Mouse (Mus musculus): ENCODE measurements around the gene Zfp428. TPM values are rescaled to one million over a fixed set of nuclear protein-coding genes. Genes with fewer than 3 reads are reported as not detected.
A peak's percentile ranks its signal among the peaks of the same experiment; 100 is the strongest.

Gene Zfp428
- polyA plus RNA-seq (2014; fragmentation: Nextera tagmentation; extraction: Ambion mirVana) = 36.2 and 37.7 TPM in 2 replicates

DNA sequence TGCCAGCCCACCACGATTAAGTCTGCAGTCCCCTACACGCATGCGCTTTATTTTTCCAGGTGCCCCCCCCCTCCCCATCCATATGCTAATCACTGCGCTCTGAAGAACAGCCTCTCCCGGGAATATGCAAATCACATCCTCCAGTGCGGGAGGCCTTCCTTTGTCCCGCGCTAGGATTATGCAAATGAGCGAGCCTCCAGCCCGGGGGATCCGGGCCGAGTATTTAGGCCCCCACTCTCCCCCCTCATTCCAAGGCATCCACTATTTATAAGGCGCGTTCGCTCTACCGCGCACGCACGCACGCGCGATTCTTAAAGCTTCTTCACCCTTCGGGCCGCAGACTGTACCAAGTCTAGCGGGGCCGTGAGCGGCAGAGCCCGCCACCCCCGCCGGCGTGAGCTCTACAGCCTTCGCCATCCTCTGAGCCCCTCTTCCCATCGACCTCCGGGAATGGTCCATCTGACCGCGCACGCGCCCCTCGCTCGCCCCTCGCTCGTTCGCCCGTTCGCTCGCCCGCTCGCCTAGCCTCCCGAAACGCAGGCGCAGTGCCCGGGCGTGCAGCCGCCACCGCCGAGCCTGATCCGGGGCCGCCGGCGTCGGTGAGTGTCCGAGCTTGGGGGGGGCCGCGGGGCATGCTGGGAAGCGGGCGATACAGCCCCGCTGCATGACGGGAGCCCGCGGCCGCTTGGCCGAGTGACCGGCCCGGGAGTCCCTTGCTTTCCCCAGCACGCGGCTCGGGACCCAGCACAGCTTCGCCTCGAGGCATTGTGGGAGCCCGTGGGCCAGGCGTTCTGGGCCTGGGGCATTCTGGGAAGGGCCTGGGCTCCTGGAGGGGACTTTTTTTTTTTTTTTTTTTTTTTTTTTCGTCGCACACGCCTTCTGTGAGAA is at the start of gene Zfp428:
TSS of gene Zfp428 (plus strand) at position 169 of the 888 bp plus-strand sequence.
- no peak for TF ChIP-seq CTCF (IDR thresholded peaks at IDR 0.05; ENCODE audit: low read depth)
- peak within 1 kb of the TSS; percentile 78 for H3K4me3 ChIP-seq (ENCODE audit: low read depth, low read length)
- DNase-seq = peak; percentile 91
- no peaks in the 10 kb centered on the region for H3K9me3 ChIP-seq (ENCODE audit: low read depth, low read length)
- peaks cover 5% of the 10 kb centered on the region; the same call in 1 of the 2 replicates for H3K27me3 ChIP-seq (ENCODE audit: insufficient read depth, low read length)
- peak within 1 kb of the TSS; percentile 97 for H3K9ac ChIP-seq
- H3K27ac ChIP-seq (ENCODE audit: low read depth) = peak within 1 kb of the TSS; percentile 99
- peak within 1 kb of the TSS; percentile 89 for H3K4me2 ChIP-seq
- peak; percentile 92 for ATAC-seq (ENCODE audit: insufficient read depth)
- H3K4me1 ChIP-seq (ENCODE audit: insufficient read depth) = peaks cover 8% of the 10 kb centered on the region; the same call in 1 of the 2 replicates
- under 1% methylated on average over 84 of the region's 84 CpGs for WGBS
- H3K36me3 ChIP-seq (ENCODE audit: insufficient read depth) = peaks cover 15% of the 10 kb centered on the region; the same call in 1 of the 2 replicates

- Histone ChIP-seq H3K27ac (ENCODE audit: low read depth) (no peak overlapping the region), H3K36me3 (ENCODE audit: insufficient read depth) (no peaks in the 10 kb centered on the region), H3K27me3 (ENCODE audit: insufficient read depth, low read length) (no peaks in the 10 kb centered on the region), H3K4me1 (ENCODE audit: insufficient read depth) (0 out of 2 replicates have a peak, but pooled peaks cover 15% of the 10 kb centered on the region), H3K9ac (no peak overlapping the region), H3K4me2 (no peak overlapping the region), H3K9me3 (ENCODE audit: low read depth, low read length) (no peaks in the 10 kb centered on the region), H3K4me3 (ENCODE audit: low read depth, low read length) (no peak overlapping the region)
- no peak for TF ChIP-seq CTCF (IDR thresholded peaks at IDR 0.05; ENCODE audit: low read depth)
- 56% methylated on average over 10 of the region's 10 CpGs for WGBS
- DNase-seq (no peak), ATAC-seq (ENCODE audit: insufficient read depth) (no peak)
Measured at GRCm38 (mm10) chr7:24457726-24458370, 49.0 kb upstream of the Zfp428 start.

- Histone ChIP-seq H3K36me3 (ENCODE audit: insufficient read depth) (no peaks in the 10 kb centered on the region), H3K4me3 (ENCODE audit: low read depth, low read length) (no peak overlapping the region), H3K9ac (no peak overlapping the region), H3K27me3 (ENCODE audit: insufficient read depth, low read length) (no peaks in the 10 kb centered on the region), H3K9me3 (ENCODE audit: low read depth, low read length) (no peaks in the 10 kb centered on the region), H3K27ac (ENCODE audit: low read depth) (no peak overlapping the region), H3K4me2 (no peak overlapping the region), H3K4me1 (ENCODE audit: insufficient read depth) (peaks cover 18% of the 10 kb centered on the region; the same call in 1 of the 2 replicates)
- DNase-seq = no peak
- WGBS = 68% methylated on average over 5 of the region's 5 CpGs
- no peak for ATAC-seq (ENCODE audit: insufficient read depth)
- TF ChIP-seq CTCF (IDR thresholded peaks at IDR 0.05; ENCODE audit: low read depth) = no peak
Measured at GRCm38 (mm10) chr7:24459440-24459839, 47.4 kb upstream of the Zfp428 start.

- H3K4me3 ChIP-seq (ENCODE audit: low read depth, low read length) = no peak overlapping the region
- H3K9me3 ChIP-seq (ENCODE audit: low read depth, low read length) = no peaks in the 10 kb centered on the region
- H3K36me3 ChIP-seq (ENCODE audit: insufficient read depth) = no peaks in the 10 kb centered on the region
- 45% methylated on average over 3 of the region's 3 CpGs for WGBS
- no peak overlapping the region for H3K9ac ChIP-seq
- ATAC-seq (ENCODE audit: insufficient read depth) (no peak), DNase-seq (no peak)
- no peaks in the 10 kb centered on the region for H3K27me3 ChIP-seq (ENCODE audit: insufficient read depth, low read length)
- H3K27ac ChIP-seq (ENCODE audit: low read depth) = no peak overlapping the region
- H3K4me2 ChIP-seq = no peak overlapping the region
- TF ChIP-seq CTCF (IDR thresholded peaks at IDR 0.05; ENCODE audit: low read depth) = no peak
- H3K4me1 ChIP-seq (ENCODE audit: insufficient read depth) = peaks cover 18% of the 10 kb centered on the region; the same call in 1 of the 2 replicates
Measured at GRCm38 (mm10) chr7:24459843-24460242, 47.0 kb upstream of the Zfp428 start.

DNA sequence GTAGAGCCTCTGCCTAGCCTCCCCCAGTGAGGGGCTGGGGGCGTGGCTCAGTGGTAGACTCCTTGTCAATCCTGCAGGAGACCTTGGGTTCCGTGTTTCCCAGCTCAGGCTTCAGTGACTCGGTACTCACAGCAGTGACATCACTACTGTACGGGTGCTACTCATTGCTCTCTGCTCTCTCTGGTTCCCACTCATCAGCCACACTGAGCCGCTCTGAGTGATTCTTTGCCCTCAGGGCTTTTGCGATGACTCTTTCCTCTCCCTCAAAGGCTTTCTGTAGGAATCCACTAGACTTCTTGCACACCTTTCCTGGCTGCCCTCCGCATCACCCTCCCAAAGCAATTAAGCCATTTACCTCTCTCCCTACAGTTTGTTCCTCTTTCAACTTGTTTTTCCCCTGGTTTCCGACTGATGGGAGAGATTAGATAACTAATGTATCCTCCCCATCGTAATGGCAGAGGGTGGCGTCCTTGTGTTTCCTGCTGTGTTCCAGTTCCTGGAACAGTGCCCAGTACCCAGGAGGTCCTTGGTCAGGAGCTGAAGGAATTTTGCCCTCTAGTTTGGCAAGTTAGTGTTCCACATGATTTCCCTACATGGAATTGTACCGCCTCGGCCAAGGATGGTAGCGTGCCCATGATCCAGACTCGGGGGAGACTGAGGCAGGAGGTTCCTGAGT is 45.3 kb upstream of the Zfp428 start:
- peak; percentile 73 for DNase-seq
- Histone ChIP-seq H3K9ac (no peak overlapping the region), H3K36me3 (ENCODE audit: insufficient read depth) (0 out of 2 replicates have a peak, but pooled peaks cover 5% of the 10 kb centered on the region), H3K4me2 (no peak overlapping the region; the same call in 1 of the 2 replicates), H3K9me3 (ENCODE audit: low read depth, low read length) (no peaks in the 10 kb centered on the region), H3K4me3 (ENCODE audit: low read depth, low read length) (no peak overlapping the region), H3K4me1 (ENCODE audit: insufficient read depth) (peaks cover 18% of the 10 kb centered on the region; the same call in 1 of the 2 replicates), H3K27me3 (ENCODE audit: insufficient read depth, low read length) (no peaks in the 10 kb centered on the region), H3K27ac (ENCODE audit: low read depth) (peak overlapping the region; percentile 0; the same call in 1 of the 2 replicates)
- ATAC-seq (ENCODE audit: insufficient read depth) = peak; percentile 7; the same call in 1 of the 2 replicates
- no peak for TF ChIP-seq CTCF (IDR thresholded peaks at IDR 0.05; ENCODE audit: low read depth)
- WGBS = 38% methylated on average over 13 of the region's 14 CpGs

DNA sequence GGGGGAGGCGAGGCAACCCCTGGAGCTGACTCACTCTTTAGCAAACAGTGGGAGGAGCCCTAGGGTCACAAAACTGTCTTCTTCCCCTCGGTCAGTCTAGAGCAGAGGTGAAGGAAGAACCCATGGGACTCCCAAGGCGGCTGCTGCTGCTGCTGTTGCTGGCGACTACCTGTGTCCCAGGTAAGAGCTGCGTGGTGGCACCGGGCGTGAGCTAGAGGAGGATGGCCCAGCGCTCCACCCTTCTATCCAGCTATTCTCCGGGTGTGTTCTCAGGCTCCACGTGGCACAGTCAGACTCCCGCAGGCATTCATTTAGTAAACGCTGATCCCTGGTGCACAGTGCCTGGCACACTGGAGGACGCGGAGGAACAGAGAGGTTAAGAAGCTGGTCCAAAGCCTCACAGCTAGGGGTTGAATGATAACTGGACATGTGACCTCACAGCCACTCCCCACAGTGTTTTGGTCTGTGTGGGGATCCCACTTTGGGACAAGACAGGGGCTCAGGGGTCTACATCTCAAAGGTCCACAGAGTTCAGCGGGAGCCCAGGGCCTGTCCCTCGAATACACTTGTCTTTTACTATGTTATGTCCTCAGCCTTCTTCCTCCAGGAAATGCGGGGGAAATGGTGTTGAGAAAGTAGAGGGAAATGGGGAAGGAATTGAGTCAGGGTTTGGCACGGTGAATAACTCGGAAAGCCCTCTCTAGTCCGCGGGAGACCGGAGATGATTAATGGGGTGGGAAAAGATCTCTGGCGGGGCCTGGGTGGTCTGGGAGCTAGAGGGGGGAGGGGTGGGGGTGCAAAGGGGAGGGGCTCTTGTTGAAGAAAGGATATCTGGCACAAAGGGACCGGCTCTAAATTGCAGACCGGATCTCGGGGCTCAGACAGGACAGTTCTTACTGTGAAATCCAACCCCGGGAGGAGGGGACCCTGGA is 44.2 kb upstream of the Zfp428 start, which contains the start of gene Plaur:
TSS of gene Plaur (plus strand) at position 97 of the 932 bp plus-strand sequence.
- Histone ChIP-seq H3K4me1 (ENCODE audit: insufficient read depth) (peaks cover 18% of the 10 kb centered on the region; the same call in 1 of the 2 replicates), H3K4me2 (peak within 1 kb of the TSS; percentile 65), H3K27ac (ENCODE audit: low read depth) (peak within 1 kb of the TSS; percentile 81), H3K27me3 (ENCODE audit: insufficient read depth, low read length) (no peaks in the 10 kb centered on the region), H3K9ac (peak within 1 kb of the TSS; percentile 38), H3K36me3 (ENCODE audit: insufficient read depth) (0 out of 2 replicates have a peak, but pooled peaks cover 5% of the 10 kb centered on the region), H3K9me3 (ENCODE audit: low read depth, low read length) (no peaks in the 10 kb centered on the region), H3K4me3 (ENCODE audit: low read depth, low read length) (peak within 1 kb of the TSS; percentile 40)
- WGBS = 1% methylated on average over 27 of the region's 27 CpGs
- TF ChIP-seq CTCF (IDR thresholded peaks at IDR 0.05; ENCODE audit: low read depth) = no peak
- DNase-seq = peak; percentile 88
- ATAC-seq (ENCODE audit: insufficient read depth) = peak; percentile 77

Data from lung, embryonic 14.5 days (tissue).